Mouse (Mus musculus) embryonic facial prominence, embryonic 11.5 days (tissue): ENCODE results near the gene Tex21. TPM values are rescaled to one million over a fixed set of nuclear protein-coding genes. Genes with fewer than 3 reads are reported as not detected.

Experiments used
- ATAC-seq: fragments of 200-750 bp; cut with Nextera tagmentation; replicated peaks from 2 replicates; pipeline ENCODE4 v1.8.0; 2017; ENCODE audit warnings: low read depth; ENCODE audit not compliant: insufficient number of reproducible peaks, low FRiP score, low TSS enrichment
- DNase-seq: peaks from one replicate; pipeline ENCODE4 v3.0.0-alpha.2; 2015; ENCODE audit warnings: low spot score
- H3K27ac ChIP-seq: fragments of 300-500 bp; sonication (generic); replicated peaks from 2 replicates; pipeline ENCODE4 v1.5.1; 2014; ENCODE audit warnings: mild to moderate bottlenecking, low read depth, low read length, control low read depth
- H3K27me3 ChIP-seq: fragments of 300-500 bp; sonication (generic); 2 replicates; pipeline ENCODE4 v1.6.1; 2014; ENCODE audit warnings: mild to moderate bottlenecking, low read length, moderate library complexity, mixed read lengths; ENCODE audit not compliant: control insufficient read depth, insufficient read depth
- H3K36me3 ChIP-seq: fragments of 300-500 bp; sonication (generic); replicated peaks from 2 replicates; pipeline ENCODE4 v1.6.1; 2014; ENCODE audit warnings: low read depth, mild to moderate bottlenecking, low read length, moderate library complexity, mixed read lengths; ENCODE audit not compliant: control insufficient read depth, insufficient read depth
- H3K4me1 ChIP-seq: fragments of 300-500 bp; sonication (generic); 2 replicates; pipeline ENCODE4 v1.6.1; 2014; ENCODE audit warnings: low read length, mixed read lengths; ENCODE audit not compliant: control insufficient read depth, insufficient read depth
- H3K4me2 ChIP-seq: fragments of 300-500 bp; sonication (generic); 2 replicates; pipeline ENCODE4 v1.6.1; 2014; ENCODE audit warnings: low read depth, mild to moderate bottlenecking, control low read depth, low read length, moderate library complexity
- H3K4me3 ChIP-seq: fragments of 300-500 bp; sonication (generic); 2 replicates; pipeline ENCODE4 v1.5.1; 2014; ENCODE audit warnings: low read depth, low read length, control low read depth
- H3K9ac ChIP-seq: fragments of 300-500 bp; sonication (generic); replicated peaks from 2 replicates; pipeline ENCODE4 v1.6.1; 2014; ENCODE audit warnings: mild to moderate bottlenecking, control low read depth, low read length
- H3K9me3 ChIP-seq: fragments of 300-500 bp; sonication (generic); replicated peaks from 2 replicates; pipeline ENCODE4 v1.6.1; 2016; ENCODE audit warnings: mild to moderate bottlenecking, low read length, inconsistent platforms, mixed read lengths; ENCODE audit not compliant: control insufficient read depth
- WGBS: fragments of 180-500 bp; shearing (Covaris S2); extraction: QIAGEN DNeasy Blood & Tissue Kit; methylation state at CpG from one replicate; pipeline ENCODE4 v1.1.7; 2014; 5-methylcytosine and 5-hydroxymethylcytosine counted together
- polyA plus RNA-seq: library from polyadenylated mRNA; unstranded; fragments of >200 nt; fragmentation: Nextera tagmentation; extraction: Ambion mirVana; gene quantifications from 2 replicates; pipeline ENCODE4 v1.2.1, GENCODE M21; 2014

Gene Tex21
- polyA plus RNA-seq, 1 experiment from 2014 or later, result not detected

- DNase-seq, result no peak
- no peaks in the 10 kb centered on the region for H3K27me3 ChIP-seq
- peak overlapping the region; percentile 61 for H3K4me2 ChIP-seq
- no peak overlapping the region; the same call in 1 of the 2 replicates for H3K27ac ChIP-seq
- H3K4me1 ChIP-seq, result no peaks in the 10 kb centered on the region
- no peaks in the 10 kb centered on the region for H3K36me3 ChIP-seq
- H3K9ac ChIP-seq, result peak overlapping the region; percentile 70
- no peaks in the 10 kb centered on the region for H3K9me3 ChIP-seq
- H3K4me3 ChIP-seq, result peak overlapping the region; percentile 50
- WGBS, result 0% methylated on average over 11 of the region's 11 CpGs
- ATAC-seq, result peak; percentile 58; the same call in 1 of the 2 replicates
These were observed 8.9 kb upstream of the Tex21 start for GRCm38 (mm10) chr12:76255499-76255875.

GRCm38 (mm10) chr12:76254725-76255498, 8.4 kb upstream of the Tex21 start, which contains the start of gene Mthfd1:
Gene Mthfd1, plus strand, starts transcription at chr12:76255298.
- no peaks in the 10 kb centered on the region for H3K36me3 ChIP-seq
- peak within 1 kb of the TSS; percentile 50 for H3K4me3 ChIP-seq
- H3K4me2 ChIP-seq, result peak within 1 kb of the TSS; percentile 61
- no peak within 1 kb of the TSS; the same call in 1 of the 2 replicates for H3K27ac ChIP-seq
- H3K9ac ChIP-seq, result peak within 1 kb of the TSS; percentile 70
- 2% methylated on average over 43 of the region's 43 CpGs for WGBS
- H3K9me3 ChIP-seq, result no peaks in the 10 kb centered on the region
- H3K27me3 ChIP-seq, result no peaks in the 10 kb centered on the region
- no peaks in the 10 kb centered on the region for H3K4me1 ChIP-seq
- DNase-seq (peak; percentile 95), ATAC-seq (peak; percentile 99)

DNA sequence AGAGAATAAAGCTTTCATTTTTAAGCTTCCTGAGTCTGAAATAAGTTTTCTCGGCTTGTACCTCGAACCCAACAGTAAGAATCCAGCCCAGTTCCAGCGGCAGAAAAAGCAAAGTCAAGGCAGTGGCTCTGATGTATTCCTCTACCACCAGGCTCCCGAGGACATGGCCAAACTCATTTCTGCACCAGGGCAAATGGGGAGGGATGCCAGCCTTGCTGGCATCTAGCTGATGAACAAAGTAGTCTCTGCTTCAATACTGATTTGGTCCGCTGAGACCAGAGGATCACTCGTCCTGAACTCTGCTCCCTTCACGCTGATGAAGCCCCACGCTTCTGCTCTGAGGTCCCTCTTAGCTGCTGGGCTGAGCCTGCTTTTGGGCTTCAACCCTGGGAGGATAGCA, 7.4 kb upstream of the Tex21 start:
- no peaks in the 10 kb centered on the region for H3K9me3 ChIP-seq
- H3K27me3 ChIP-seq, result no peaks in the 10 kb centered on the region
- DNase-seq, result no peak
- H3K27ac ChIP-seq, result no peak overlapping the region
- no peak overlapping the region for H3K4me2 ChIP-seq
- no peaks in the 10 kb centered on the region for H3K4me1 ChIP-seq
- H3K4me3 ChIP-seq, result no peak overlapping the region
- no peaks in the 10 kb centered on the region for H3K36me3 ChIP-seq
- 81% methylated on average over 8 of the region's 8 CpGs for WGBS
- no peak overlapping the region for H3K9ac ChIP-seq
- no peak for ATAC-seq

GRCm38 (mm10) chr12:76253591-76253990, 7.0 kb upstream of the Tex21 start:
- Histone ChIP-seq H3K27ac (no peak overlapping the region), H3K4me3 (no peak overlapping the region), H3K9me3 (no peaks in the 10 kb centered on the region), H3K4me1 (no peaks in the 10 kb centered on the region), H3K4me2 (no peak overlapping the region), H3K9ac (no peak overlapping the region), H3K27me3 (no peaks in the 10 kb centered on the region), H3K36me3 (no peaks in the 10 kb centered on the region)
- 77% methylated on average over 2 of the region's 2 CpGs for WGBS
- no peak for ATAC-seq
- no peak for DNase-seq

DNA sequence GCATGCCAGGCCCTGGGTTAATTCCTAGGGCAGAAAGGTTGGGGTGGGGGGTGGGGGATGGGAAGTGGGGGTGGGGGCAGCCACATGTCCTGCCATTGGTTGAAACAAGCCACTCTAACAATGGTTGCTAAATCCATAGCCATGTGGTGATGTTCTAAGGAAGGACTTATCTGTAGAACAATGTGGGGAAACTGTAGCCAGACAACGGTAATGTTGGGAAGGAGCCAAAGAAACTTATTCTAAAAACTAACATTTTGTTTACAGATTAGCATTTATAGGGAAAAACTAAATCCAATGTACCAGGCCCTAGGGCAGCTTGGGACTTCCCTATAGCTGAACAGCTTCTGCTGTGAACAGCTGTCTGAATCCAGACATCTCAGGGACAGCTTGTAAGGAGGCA, 6.5 kb upstream of the Tex21 start:
- WGBS, result 86% methylated on average over 1 of the region's 1 CpGs
- no peak for DNase-seq
- Histone ChIP-seq H3K9me3 (no peaks in the 10 kb centered on the region), H3K4me3 (no peak overlapping the region), H3K36me3 (no peaks in the 10 kb centered on the region), H3K9ac (no peak overlapping the region), H3K27me3 (no peaks in the 10 kb centered on the region), H3K4me2 (no peak overlapping the region), H3K27ac (no peak overlapping the region), H3K4me1 (no peaks in the 10 kb centered on the region)
- ATAC-seq, result no peak

- no peak for ATAC-seq
- Histone ChIP-seq H3K4me3 (no peak overlapping the region), H3K4me1 (no peaks in the 10 kb centered on the region), H3K9me3 (no peaks in the 10 kb centered on the region), H3K27ac (no peak overlapping the region), H3K4me2 (no peak overlapping the region), H3K27me3 (no peaks in the 10 kb centered on the region), H3K9ac (no peak overlapping the region), H3K36me3 (no peaks in the 10 kb centered on the region)
- no peak for DNase-seq
- WGBS, result 88% methylated on average over 8 of the region's 8 CpGs
These were observed 1.6 kb downstream of the Tex21 start for GRCm38 (mm10) chr12:76244981-76245380.

DNA sequence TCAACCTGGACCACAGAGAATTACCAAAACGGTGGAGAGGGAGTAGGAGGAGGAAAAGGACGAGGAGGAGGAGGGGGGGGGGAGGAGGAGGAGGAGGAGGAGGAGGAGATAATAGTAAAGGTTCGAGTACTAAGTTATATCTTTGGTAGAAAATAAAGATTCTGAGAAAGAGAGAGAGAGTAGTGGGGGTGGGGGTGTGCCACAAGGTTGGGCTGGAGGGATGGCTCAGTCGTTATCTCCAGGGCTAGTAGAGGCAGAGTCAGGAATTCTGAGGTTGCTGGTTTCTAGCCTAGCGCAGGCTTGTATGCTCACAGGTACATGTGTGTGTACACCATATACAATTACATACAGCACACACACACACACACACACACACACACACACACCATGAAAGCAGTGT, 4.7 kb downstream of the Tex21 start:
- WGBS, result 60% methylated on average over 5 of the region's 5 CpGs
- no peak overlapping the region for H3K4me2 ChIP-seq

DNA sequence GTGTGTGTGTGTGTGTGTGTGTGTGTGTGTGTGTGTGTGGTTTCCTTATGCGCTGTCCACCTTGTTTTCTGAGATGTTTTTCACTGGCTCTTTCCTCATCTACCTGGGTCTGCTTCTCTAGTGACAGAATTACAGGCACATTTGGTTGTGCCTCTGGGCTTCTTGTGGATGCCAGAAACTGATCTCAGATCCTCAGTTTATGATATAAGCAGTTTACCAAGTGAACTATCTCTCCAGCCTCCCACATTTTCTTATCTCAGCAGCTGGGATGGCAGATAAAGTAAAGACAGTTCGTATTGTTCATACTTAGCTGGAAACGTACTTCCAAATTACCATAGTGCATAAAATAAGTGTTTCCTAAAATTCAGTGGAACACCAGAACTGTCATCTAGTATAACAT, 5.5 kb downstream of the Tex21 start:
- Histone ChIP-seq H3K27ac (no peak overlapping the region), H3K4me2 (no peak overlapping the region), H3K36me3 (no peaks in the 10 kb centered on the region), H3K9ac (no peak overlapping the region), H3K4me1 (no peaks in the 10 kb centered on the region), H3K4me3 (no peak overlapping the region), H3K9me3 (no peaks in the 10 kb centered on the region), H3K27me3 (no peaks in the 10 kb centered on the region)
- 76% methylated on average over 3 of the region's 3 CpGs for WGBS
- ATAC-seq, result no peak
- no peak for DNase-seq

More for the DNA sequence above, 4.7 kb downstream of the Tex21 start:
- H3K9me3 ChIP-seq, result no peaks in the 10 kb centered on the region
- H3K27ac ChIP-seq, result no peak overlapping the region
- H3K9ac ChIP-seq, result no peak overlapping the region
- no peak for ATAC-seq
- H3K4me3 ChIP-seq, result no peak overlapping the region
- H3K27me3 ChIP-seq, result no peaks in the 10 kb centered on the region
- H3K36me3 ChIP-seq, result no peaks in the 10 kb centered on the region
- DNase-seq, result no peak
- H3K4me1 ChIP-seq, result no peaks in the 10 kb centered on the region
